Mouse (Mus musculus): Measurements from ENCODE around the gene Azin2. TPM values are rescaled to one million over a fixed set of nuclear protein-coding genes. Genes with fewer than 3 reads are reported as not detected.

The Azin2 gene
- polyA plus RNA-seq, 1 experiment = 17.4 TPM

- no peak overlapping the region for H3ac ChIP-seq (ENCODE audit: control insufficient read depth, insufficient read length)
- no peaks in the 10 kb centered on the region for H3K36me3 ChIP-seq (ENCODE audit: control insufficient read depth, insufficient read depth)
These were observed 68.1 kb downstream of the Azin2 start for GRCm38 (mm10) chr4:128894112-128894511.

DNA sequence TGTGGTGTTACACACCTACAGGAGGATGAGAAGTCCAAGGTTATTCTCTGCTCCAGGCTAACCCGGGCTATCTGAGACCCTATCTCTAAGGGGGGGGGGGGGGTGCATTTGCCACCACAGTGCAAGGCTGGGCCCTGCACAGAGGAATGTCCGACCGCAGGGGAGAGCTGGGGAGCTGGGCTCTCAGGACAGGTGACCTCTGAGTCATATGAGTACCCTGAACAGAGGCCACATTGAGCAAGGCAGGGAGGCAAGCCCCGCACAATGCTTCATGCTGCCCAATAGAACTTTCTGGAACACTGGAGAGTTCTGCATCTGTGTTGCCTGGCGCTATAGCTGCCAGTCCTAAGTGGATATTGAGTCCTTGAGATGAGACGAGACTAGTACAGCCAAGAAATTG, 70.1 kb downstream of the Azin2 start:
- no peaks in the 10 kb centered on the region for H3K36me3 ChIP-seq (ENCODE audit: control insufficient read depth, insufficient read depth)
- H3ac ChIP-seq (ENCODE audit: control insufficient read depth, insufficient read length) = no peak overlapping the region
- TF ChIP-seq USF1 (IDR thresholded peaks at IDR 0.05; ENCODE audit: low read depth) = no peak
- TF ChIP-seq TCF3 (IDR thresholded peaks at IDR 0.05; ENCODE audit: insufficient read length, low read depth) = no peak
- TF ChIP-seq MYOG (IDR thresholded peaks at IDR 0.05; ENCODE audit: control insufficient read depth in 1 of 3, insufficient read depth in 1 of 3, insufficient read length in 2 of 3, low read depth in 2 of 3) = no peak
- TF ChIP-seq MAX (IDR thresholded peaks at IDR 0.05; ENCODE audit: low read depth) = no peak
- no peak for TF ChIP-seq POLR2A (IDR thresholded peaks at IDR 0.05; ENCODE audit: insufficient read length, low read depth)
- no peak for TF ChIP-seq TCF12 (IDR thresholded peaks at IDR 0.05; ENCODE audit: insufficient read depth, poor library complexity, severe bottlenecking)
- no peak for TF ChIP-seq REST (IDR thresholded peaks at IDR 0.05; ENCODE audit: insufficient read depth, insufficient read length)
- no peak for TF ChIP-seq E2F4 (IDR thresholded peaks at IDR 0.05; ENCODE audit: insufficient read depth)
- no peak for TF ChIP-seq SRF (IDR thresholded peaks at IDR 0.05; ENCODE audit: control insufficient read depth, insufficient read length, low read depth)
- TF ChIP-seq POLR2AphosphoS2 (IDR thresholded peaks at IDR 0.05; ENCODE audit: insufficient read length, low read depth) = no peak
- no peak for TF ChIP-seq CEBPB (IDR thresholded peaks at IDR 0.05; ENCODE audit: insufficient read depth, poor library complexity, severe bottlenecking)
- TF ChIP-seq MYOD1 (IDR thresholded peaks at IDR 0.05; ENCODE audit: control insufficient read depth in 1 of 3, insufficient read length in 2 of 3, low read depth in 2 of 3) = no peak
- no peak overlapping the region for H3K4me3 ChIP-seq
- H3K79me2 ChIP-seq (ENCODE audit: control insufficient read depth, insufficient read depth) = no peaks in the 10 kb centered on the region
- H3K27me3 ChIP-seq (ENCODE audit: control insufficient read depth, insufficient read depth, insufficient read length) = peaks cover 46% of the 10 kb centered on the region
- H3K4me2 ChIP-seq (ENCODE audit: low read depth) = no peak overlapping the region

More at GRCm38 (mm10) chr4:128894112-128894511, 68.1 kb downstream of the Azin2 start:
- Histone ChIP-seq H3K4me2 (ENCODE audit: low read depth) (no peak overlapping the region), H3K27me3 (ENCODE audit: control insufficient read depth, insufficient read depth, insufficient read length) (peaks cover 46% of the 10 kb centered on the region), H3K4me3 (no peak overlapping the region), H3K79me2 (ENCODE audit: control insufficient read depth, insufficient read depth) (no peaks in the 10 kb centered on the region)
- TF ChIP-seq POLR2AphosphoS2 (IDR thresholded peaks at IDR 0.05; ENCODE audit: insufficient read length, low read depth) (no peak), MAX (IDR thresholded peaks at IDR 0.05; ENCODE audit: low read depth) (no peak), CEBPB (IDR thresholded peaks at IDR 0.05; ENCODE audit: insufficient read depth, poor library complexity, severe bottlenecking) (no peak), MYOD1 (IDR thresholded peaks at IDR 0.05; ENCODE audit: control insufficient read depth in 1 of 3, insufficient read length in 2 of 3, low read depth in 2 of 3) (no peak), USF1 (IDR thresholded peaks at IDR 0.05; ENCODE audit: low read depth) (no peak), REST (IDR thresholded peaks at IDR 0.05; ENCODE audit: insufficient read depth, insufficient read length) (no peak), SRF (IDR thresholded peaks at IDR 0.05; ENCODE audit: control insufficient read depth, insufficient read length, low read depth) (no peak), TCF3 (IDR thresholded peaks at IDR 0.05; ENCODE audit: insufficient read length, low read depth) (no peak), POLR2A (IDR thresholded peaks at IDR 0.05; ENCODE audit: insufficient read length, low read depth) (no peak), E2F4 (IDR thresholded peaks at IDR 0.05; ENCODE audit: insufficient read depth) (no peak), TCF12 (IDR thresholded peaks at IDR 0.05; ENCODE audit: insufficient read depth, poor library complexity, severe bottlenecking) (no peak), MYOG (IDR thresholded peaks at IDR 0.05; ENCODE audit: control insufficient read depth in 1 of 3, insufficient read depth in 1 of 3, insufficient read length in 2 of 3, low read depth in 2 of 3) (no peak)

DNA sequence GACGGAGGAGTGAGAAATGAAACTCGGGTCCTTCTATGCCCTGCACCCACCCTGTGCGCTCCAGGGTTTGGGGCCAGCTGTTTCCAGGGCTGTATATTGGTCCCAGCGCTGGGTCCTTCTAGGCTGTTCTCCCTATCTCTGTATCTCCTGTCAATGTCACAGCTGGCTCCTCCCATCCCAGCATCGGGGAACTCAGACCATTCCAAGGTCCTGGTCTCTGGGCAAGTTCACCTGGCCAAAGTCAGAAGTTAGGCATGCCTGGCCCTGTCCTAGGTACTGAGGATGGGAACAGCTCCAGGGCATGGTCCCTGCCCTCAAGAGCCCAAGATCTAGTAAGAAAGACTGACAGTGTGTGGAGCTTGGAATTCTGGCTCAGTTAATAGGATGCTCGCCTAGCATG, 70.5 kb downstream of the Azin2 start:
- Histone ChIP-seq H3ac (ENCODE audit: control insufficient read depth, insufficient read length) (no peak overlapping the region), H3K36me3 (ENCODE audit: control insufficient read depth, insufficient read depth) (no peaks in the 10 kb centered on the region), H3K79me2 (ENCODE audit: control insufficient read depth, insufficient read depth) (no peaks in the 10 kb centered on the region), H3K4me3 (no peak overlapping the region), H3K4me2 (ENCODE audit: low read depth) (no peak overlapping the region), H3K27me3 (ENCODE audit: control insufficient read depth, insufficient read depth, insufficient read length) (peaks cover 44% of the 10 kb centered on the region)
- TF ChIP-seq REST (IDR thresholded peaks at IDR 0.05; ENCODE audit: insufficient read depth, insufficient read length) = peak; percentile 16
- TF ChIP-seq POLR2A (IDR thresholded peaks at IDR 0.05; ENCODE audit: insufficient read length, low read depth) = no peak

- no peak for TF ChIP-seq MAX (IDR thresholded peaks at IDR 0.05; ENCODE audit: low read depth)
- no peak for TF ChIP-seq MYOD1 (IDR thresholded peaks at IDR 0.05; ENCODE audit: control insufficient read depth in 1 of 3, insufficient read length in 2 of 3, low read depth in 2 of 3)
- TF ChIP-seq SRF (IDR thresholded peaks at IDR 0.05; ENCODE audit: control insufficient read depth, insufficient read length, low read depth) = no peak
- TF ChIP-seq REST (IDR thresholded peaks at IDR 0.05; ENCODE audit: insufficient read depth, insufficient read length) = no peak
- no peak for TF ChIP-seq POLR2AphosphoS2 (IDR thresholded peaks at IDR 0.05; ENCODE audit: insufficient read length, low read depth)
- no peak for TF ChIP-seq TCF3 (IDR thresholded peaks at IDR 0.05; ENCODE audit: insufficient read length, low read depth)
- TF ChIP-seq TCF12 (IDR thresholded peaks at IDR 0.05; ENCODE audit: insufficient read depth, poor library complexity, severe bottlenecking) = no peak
- no peak for TF ChIP-seq POLR2A (IDR thresholded peaks at IDR 0.05; ENCODE audit: insufficient read length, low read depth)
- TF ChIP-seq CEBPB (IDR thresholded peaks at IDR 0.05; ENCODE audit: insufficient read depth, poor library complexity, severe bottlenecking) = no peak
- no peak for TF ChIP-seq E2F4 (IDR thresholded peaks at IDR 0.05; ENCODE audit: insufficient read depth)
- TF ChIP-seq USF1 (IDR thresholded peaks at IDR 0.05; ENCODE audit: low read depth) = no peak
- no peak for TF ChIP-seq MYOG (IDR thresholded peaks at IDR 0.05; ENCODE audit: control insufficient read depth in 1 of 3, insufficient read depth in 1 of 3, insufficient read length in 2 of 3, low read depth in 2 of 3)
- H3K27me3 ChIP-seq (ENCODE audit: control insufficient read depth, insufficient read depth, insufficient read length) = peaks cover 38% of the 10 kb centered on the region
- no peaks in the 10 kb centered on the region for H3K79me2 ChIP-seq (ENCODE audit: control insufficient read depth, insufficient read depth)
- no peak overlapping the region for H3ac ChIP-seq (ENCODE audit: control insufficient read depth, insufficient read length)
- H3K4me2 ChIP-seq (ENCODE audit: low read depth) = no peak overlapping the region
- H3K4me3 ChIP-seq = no peak overlapping the region
- no peaks in the 10 kb centered on the region for H3K36me3 ChIP-seq (ENCODE audit: control insufficient read depth, insufficient read depth)
These were observed 71.1 kb downstream of the Azin2 start for GRCm38 (mm10) chr4:128891157-128891556.
